Mouse (Mus musculus) midbrain, embryonic 12.5 days (tissue): ENCODE measurements around the gene Klhl29. TPM values are rescaled to one million over a fixed set of nuclear protein-coding genes. Genes with fewer than 3 reads are reported as not detected.

Source experiments
- ATAC-seq: fragments of 200-750 bp; cut with Nextera tagmentation; 2 replicates; pipeline ENCODE4 v1.8.0; 2017; ENCODE audit warnings: low read depth, moderate TSS enrichment, moderate library complexity; ENCODE audit not compliant: low FRiP score
- H3K27ac ChIP-seq: fragments of 300-500 bp; sonication (generic); replicated peaks from 2 replicates; pipeline ENCODE4 v1.5.1; 2016; ENCODE audit warnings: mild to moderate bottlenecking
- H3K27me3 ChIP-seq: fragments of 300-500 bp; sonication (generic); 2 replicates; pipeline ENCODE4 v1.6.1; 2016; ENCODE audit warnings: mild to moderate bottlenecking
- H3K36me3 ChIP-seq: fragments of 300-500 bp; sonication (generic); 2 replicates; pipeline ENCODE4 v1.6.1; 2016
- H3K4me1 ChIP-seq: fragments of 300-500 bp; sonication (generic); 2 replicates; pipeline ENCODE4 v1.6.1; 2016
- H3K4me2 ChIP-seq: fragments of 300-500 bp; sonication (generic); replicated peaks from 2 replicates; pipeline ENCODE4 v1.6.1; 2016; ENCODE audit warnings: mild to moderate bottlenecking, moderate library complexity
- H3K4me3 ChIP-seq: fragments of 300-500 bp; sonication (generic); 2 replicates; pipeline ENCODE4 v1.5.1; 2016; ENCODE audit warnings: mild to moderate bottlenecking
- H3K9ac ChIP-seq: fragments of 300-500 bp; sonication (generic); replicated peaks from 2 replicates; pipeline ENCODE4 v1.6.1; 2016; ENCODE audit warnings: mild to moderate bottlenecking, moderate library complexity
- H3K9me3 ChIP-seq: fragments of 300-500 bp; sonication (generic); 2 replicates; pipeline ENCODE4 v1.6.1; 2016; ENCODE audit warnings: mild to moderate bottlenecking
- WGBS: fragments of 180-500 bp; shearing (Covaris S2); methylation state at CpG from one replicate; pipeline ENCODE4 v1.1.7; 2016; 5-methylcytosine and 5-hydroxymethylcytosine counted together
- polyA plus RNA-seq: library from polyadenylated mRNA; unstranded; fragments of >200 nt; fragmentation: Nextera tagmentation; extraction: Ambion mirVana; gene quantifications from 2 replicates; pipeline ENCODE4 v1.2.1, GENCODE M21; 2016

The Klhl29 gene
- polyA plus RNA-seq, 1 experiment from 2014 or later, result 4.1 TPM

DNA sequence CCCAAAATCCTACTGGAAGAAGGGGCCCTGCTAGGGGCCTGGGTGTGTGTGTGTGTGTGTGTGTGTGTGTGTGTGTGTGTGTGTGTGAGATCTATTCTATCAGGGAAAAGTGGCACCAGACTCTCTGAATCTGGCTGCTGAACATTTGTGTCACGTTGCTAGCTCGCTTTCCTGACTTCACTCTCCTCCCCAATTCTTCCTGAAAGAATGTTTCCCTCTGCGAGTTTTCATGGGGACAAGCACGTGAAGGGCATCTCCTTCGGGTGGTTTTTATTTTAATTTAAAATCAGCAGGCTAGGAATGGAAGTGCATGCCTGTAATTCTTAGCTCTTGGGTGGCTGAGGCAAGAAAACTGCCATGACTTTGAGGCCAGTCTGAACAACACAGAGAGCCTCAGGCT, 172.1 kb downstream of the Klhl29 start:
- no peak overlapping the region for H3K27ac ChIP-seq
- 72% methylated on average over 5 of the region's 5 CpGs for WGBS
- no peak overlapping the region for H3K4me2 ChIP-seq
- H3K4me3 ChIP-seq, result no peak overlapping the region
- no peak for ATAC-seq
- no peak overlapping the region for H3K9ac ChIP-seq
- H3K36me3 ChIP-seq, result no peaks in the 10 kb centered on the region
- no peaks in the 10 kb centered on the region for H3K27me3 ChIP-seq
- H3K9me3 ChIP-seq, result no peaks in the 10 kb centered on the region
- peaks cover 3% of the 10 kb centered on the region for H3K4me1 ChIP-seq

DNA sequence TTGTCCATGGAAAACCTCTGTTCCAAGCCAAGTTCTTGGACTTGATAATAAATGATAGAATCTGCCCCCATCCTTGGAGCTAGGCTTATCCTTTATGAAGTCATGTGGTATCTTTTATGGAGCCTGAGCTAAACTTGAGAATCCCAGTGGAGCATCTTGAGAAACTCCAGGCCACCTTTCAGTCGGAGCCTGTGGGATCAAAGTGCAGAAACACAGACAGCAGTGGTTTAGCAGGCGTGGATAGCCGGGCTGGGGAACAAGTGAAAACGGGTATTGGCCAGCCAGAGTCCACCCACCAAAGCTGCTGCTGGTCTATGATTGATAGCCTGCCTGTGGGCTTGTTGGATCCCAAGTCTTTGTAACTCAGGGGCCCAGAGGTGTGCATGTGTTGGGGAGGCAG, 177.2 kb downstream of the Klhl29 start:
- no peak overlapping the region for H3K4me3 ChIP-seq
- no peak overlapping the region for H3K4me2 ChIP-seq
- ATAC-seq, result no peak
- H3K4me1 ChIP-seq, result peaks cover 12% of the 10 kb centered on the region
- WGBS, result 88% methylated on average over 4 of the region's 4 CpGs
- no peak overlapping the region for H3K9ac ChIP-seq
- no peaks in the 10 kb centered on the region for H3K36me3 ChIP-seq
- H3K9me3 ChIP-seq, result no peaks in the 10 kb centered on the region
- no peaks in the 10 kb centered on the region for H3K27me3 ChIP-seq
- no peak overlapping the region for H3K27ac ChIP-seq

- H3K36me3 ChIP-seq, result no peaks in the 10 kb centered on the region
- H3K27me3 ChIP-seq, result no peaks in the 10 kb centered on the region
- H3K4me2 ChIP-seq, result no peak overlapping the region
- ATAC-seq, result no peak
- 70% methylated on average over 6 of the region's 6 CpGs for WGBS
- H3K9ac ChIP-seq, result no peak overlapping the region
- H3K4me3 ChIP-seq, result no peak overlapping the region
- peaks cover 43% of the 10 kb centered on the region for H3K4me1 ChIP-seq
- no peaks in the 10 kb centered on the region for H3K9me3 ChIP-seq
- no peak overlapping the region for H3K27ac ChIP-seq
Observed at GRCm38 (mm10) chr12:5194176-5194575, 181.3 kb downstream of the Klhl29 start.

GRCm38 (mm10) chr12:5192380-5192718, 183.1 kb downstream of the Klhl29 start:
- Histone ChIP-seq H3K4me3 (no peak overlapping the region), H3K27me3 (0 out of 2 replicates have a peak, but pooled peaks cover 7% of the 10 kb centered on the region), H3K9ac (no peak overlapping the region), H3K27ac (no peak overlapping the region), H3K9me3 (no peaks in the 10 kb centered on the region), H3K4me1 (peaks cover 51% of the 10 kb centered on the region), H3K36me3 (no peaks in the 10 kb centered on the region), H3K4me2 (no peak overlapping the region)
- WGBS, result 46% methylated on average over 9 of the region's 9 CpGs
- 0 out of 2 replicates have a peak, but pooled peaks have one; percentile 2 for ATAC-seq

DNA sequence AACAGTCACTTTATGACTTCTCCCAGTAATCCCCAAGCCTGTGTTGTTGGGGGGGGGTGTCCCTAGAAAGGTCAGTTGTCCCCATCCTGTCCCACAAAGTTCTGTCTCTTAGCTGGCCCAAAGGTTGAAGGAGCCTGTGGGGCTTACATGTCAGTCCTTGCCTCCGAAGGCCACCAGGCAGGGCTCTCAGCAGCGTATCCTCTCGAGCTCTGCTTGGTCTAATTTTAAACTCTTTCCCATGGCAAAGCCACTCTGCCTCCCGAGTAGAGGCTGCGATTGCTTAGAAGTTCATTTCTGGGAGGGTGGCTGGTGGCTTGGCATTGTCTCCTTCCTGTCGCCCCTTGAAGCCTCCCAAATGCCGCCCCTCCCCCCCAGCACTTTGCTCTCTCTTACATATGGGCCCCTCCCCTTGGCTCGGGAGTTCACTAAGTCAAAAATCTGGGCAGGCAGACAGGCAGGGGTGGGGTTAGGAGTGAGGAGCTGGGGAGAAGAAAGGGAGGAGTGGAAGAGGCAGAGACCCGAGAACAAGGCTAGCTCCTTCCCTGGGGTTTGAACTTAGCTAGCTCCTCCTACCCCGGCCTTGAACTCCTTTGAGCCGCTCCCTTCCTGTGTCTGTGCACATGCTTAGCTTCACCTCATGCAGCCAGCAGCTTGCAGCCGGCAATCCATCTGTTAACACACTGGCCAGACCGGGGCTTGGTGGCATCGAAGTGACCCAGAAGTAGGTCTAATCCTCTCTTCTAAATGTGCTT, 183.7 kb downstream of the Klhl29 start:
- Histone ChIP-seq H3K27ac (peak overlapping the region; percentile 39; the same call in 1 of the 2 replicates), H3K27me3 (0 out of 2 replicates have a peak, but pooled peaks cover 7% of the 10 kb centered on the region), H3K4me2 (0 out of 2 replicates have a peak overlapping the region, but pooled peaks have one; percentile 15), H3K9ac (no peak overlapping the region), H3K4me3 (no peak overlapping the region), H3K36me3 (no peaks in the 10 kb centered on the region), H3K9me3 (no peaks in the 10 kb centered on the region), H3K4me1 (peaks cover 51% of the 10 kb centered on the region)
- peak; percentile 23 for ATAC-seq
- WGBS, result 13% methylated on average over 14 of the region's 14 CpGs

GRCm38 (mm10) chr12:5191206-5191605, 184.3 kb downstream of the Klhl29 start:
- no peak for ATAC-seq
- H3K4me2 ChIP-seq, result no peak overlapping the region
- H3K4me3 ChIP-seq, result no peak overlapping the region
- 75% methylated on average over 4 of the region's 4 CpGs for WGBS
- H3K27me3 ChIP-seq, result 0 out of 2 replicates have a peak, but pooled peaks cover 7% of the 10 kb centered on the region
- 0 out of 2 replicates have a peak overlapping the region, but pooled peaks have one; percentile 39 for H3K27ac ChIP-seq
- H3K4me1 ChIP-seq, result peaks cover 51% of the 10 kb centered on the region
- no peaks in the 10 kb centered on the region for H3K36me3 ChIP-seq
- H3K9ac ChIP-seq, result no peak overlapping the region
- no peaks in the 10 kb centered on the region for H3K9me3 ChIP-seq

- H3K4me3 ChIP-seq, result no peak overlapping the region
- 0 out of 2 replicates have a peak overlapping the region, but pooled peaks have one; percentile 5 for H3K4me2 ChIP-seq
Observed at GRCm38 (mm10) chr12:5189446-5190150, 185.9 kb downstream of the Klhl29 start.

GRCm38 (mm10) chr12:5188899-5189298, 186.6 kb downstream of the Klhl29 start:
- no peak overlapping the region for H3K9ac ChIP-seq
- no peak overlapping the region for H3K4me2 ChIP-seq
- H3K36me3 ChIP-seq, result no peaks in the 10 kb centered on the region
- 0 out of 2 replicates have a peak, but pooled peaks cover 7% of the 10 kb centered on the region for H3K27me3 ChIP-seq
- H3K9me3 ChIP-seq, result no peaks in the 10 kb centered on the region
- H3K4me1 ChIP-seq, result peaks cover 45% of the 10 kb centered on the region
- peak overlapping the region; percentile 2; the same call in 1 of the 2 replicates for H3K27ac ChIP-seq
- 32% methylated on average over 7 of the region's 7 CpGs for WGBS
- peak; percentile 39 for ATAC-seq
- H3K4me3 ChIP-seq, result no peak overlapping the region

More at GRCm38 (mm10) chr12:5189446-5190150, 185.9 kb downstream of the Klhl29 start:
- 0 out of 2 replicates have a peak, but pooled peaks cover 7% of the 10 kb centered on the region for H3K27me3 ChIP-seq
- H3K27ac ChIP-seq, result 0 out of 2 replicates have a peak overlapping the region, but pooled peaks have one; percentile 15
- no peaks in the 10 kb centered on the region for H3K36me3 ChIP-seq
- WGBS, result 25% methylated on average over 15 of the region's 15 CpGs
- peak; percentile 13; the same call in 1 of the 2 replicates for ATAC-seq
- H3K4me1 ChIP-seq, result peaks cover 51% of the 10 kb centered on the region
- no peak overlapping the region for H3K9ac ChIP-seq
- no peaks in the 10 kb centered on the region for H3K9me3 ChIP-seq

GRCm38 (mm10) chr12:5187773-5188333, 187.6 kb downstream of the Klhl29 start:
- ATAC-seq, result no peak
- WGBS, result 98% methylated on average over 2 of the region's 2 CpGs
- peaks cover 39% of the 10 kb centered on the region for H3K4me1 ChIP-seq
- H3K36me3 ChIP-seq, result no peaks in the 10 kb centered on the region
- 0 out of 2 replicates have a peak, but pooled peaks cover 7% of the 10 kb centered on the region for H3K27me3 ChIP-seq
- H3K4me3 ChIP-seq, result no peak overlapping the region
- no peak overlapping the region for H3K27ac ChIP-seq
- H3K9me3 ChIP-seq, result no peaks in the 10 kb centered on the region
- H3K4me2 ChIP-seq, result no peak overlapping the region
- H3K9ac ChIP-seq, result no peak overlapping the region

GRCm38 (mm10) chr12:5186645-5187044, 188.8 kb downstream of the Klhl29 start:
- peaks cover 30% of the 10 kb centered on the region for H3K4me1 ChIP-seq
- no peak for ATAC-seq

GRCm38 (mm10) chr12:5185603-5186002, 189.9 kb downstream of the Klhl29 start:
- ATAC-seq, result no peak
- no peaks in the 10 kb centered on the region for H3K36me3 ChIP-seq
- 94% methylated on average over 6 of the region's 6 CpGs for WGBS
- no peak overlapping the region for H3K4me2 ChIP-seq
- no peak overlapping the region for H3K27ac ChIP-seq
- H3K4me3 ChIP-seq, result no peak overlapping the region
- no peak overlapping the region for H3K9ac ChIP-seq
- peaks cover 22% of the 10 kb centered on the region for H3K4me1 ChIP-seq
- H3K9me3 ChIP-seq, result no peaks in the 10 kb centered on the region
- H3K27me3 ChIP-seq, result 0 out of 2 replicates have a peak, but pooled peaks cover 7% of the 10 kb centered on the region

More at GRCm38 (mm10) chr12:5186645-5187044, 188.8 kb downstream of the Klhl29 start:
- no peak overlapping the region for H3K4me3 ChIP-seq
- no peaks in the 10 kb centered on the region for H3K36me3 ChIP-seq
- H3K27ac ChIP-seq, result no peak overlapping the region
- no peak overlapping the region for H3K9ac ChIP-seq
- H3K4me2 ChIP-seq, result no peak overlapping the region
- H3K9me3 ChIP-seq, result no peaks in the 10 kb centered on the region
- H3K27me3 ChIP-seq, result 0 out of 2 replicates have a peak, but pooled peaks cover 7% of the 10 kb centered on the region
- WGBS, result 80% methylated on average over 1 of the region's 1 CpGs
